Mouse (Mus musculus): ENCODE results near the gene Pfdn2. TPM values are rescaled to one million over a fixed set of nuclear protein-coding genes. Genes with fewer than 3 reads are reported as not detected.

Pfdn2 gene
- polyA plus RNA-seq, 1 experiment from 2014 or later: 66.1 TPM

DNA sequence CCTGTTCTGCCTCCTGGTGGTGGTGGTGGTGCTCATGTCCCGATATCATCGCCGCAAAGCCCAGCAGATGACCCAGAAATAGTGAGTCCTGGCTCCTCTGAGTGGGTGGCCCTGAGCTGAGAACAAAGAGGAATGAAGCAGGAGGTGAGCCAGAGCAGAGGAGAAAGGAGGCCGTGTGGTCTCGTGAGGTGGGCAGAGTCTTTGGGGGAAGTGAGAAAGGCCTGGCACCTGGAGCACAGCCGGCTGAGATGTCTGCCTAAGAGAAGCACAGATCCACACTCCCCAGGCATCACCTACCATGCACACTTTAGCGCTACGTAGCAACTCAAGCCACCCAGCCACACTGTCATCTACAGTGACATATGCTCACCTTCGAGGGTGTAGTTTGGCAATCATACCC lies 39.7 kb downstream of the Pfdn2 start:
- Histone ChIP-seq H3K9ac (no peak overlapping the region), H3K36me3 (replicated peaks; ENCODE audit: control insufficient read depth, insufficient read depth) (no peaks in the 10 kb centered on the region), H3K4me2 (replicated peaks) (no peak overlapping the region), H3K27ac (no peak overlapping the region), H3K4me1 (replicated peaks; ENCODE audit: control insufficient read depth, insufficient read depth, low read length) (0 out of 2 replicates have a peak, but pooled peaks cover 1% of the 10 kb centered on the region), H3K4me3 (replicated peaks; ENCODE audit: low read length) (no peak overlapping the region), H3K27me3 (ENCODE audit: control insufficient read depth, insufficient read depth, low read length) (0 out of 2 replicates have a peak, but pooled peaks cover 5% of the 10 kb centered on the region), H3K9me3 (ENCODE audit: control insufficient read depth, low read length) (no peaks in the 10 kb centered on the region)
- no peak for ATAC-seq (ENCODE audit: low FRiP score)
- DNase-seq (ENCODE audit: low spot score): no peak
- WGBS: 68% methylated on average over 9 of the region's 9 CpGs

DNA sequence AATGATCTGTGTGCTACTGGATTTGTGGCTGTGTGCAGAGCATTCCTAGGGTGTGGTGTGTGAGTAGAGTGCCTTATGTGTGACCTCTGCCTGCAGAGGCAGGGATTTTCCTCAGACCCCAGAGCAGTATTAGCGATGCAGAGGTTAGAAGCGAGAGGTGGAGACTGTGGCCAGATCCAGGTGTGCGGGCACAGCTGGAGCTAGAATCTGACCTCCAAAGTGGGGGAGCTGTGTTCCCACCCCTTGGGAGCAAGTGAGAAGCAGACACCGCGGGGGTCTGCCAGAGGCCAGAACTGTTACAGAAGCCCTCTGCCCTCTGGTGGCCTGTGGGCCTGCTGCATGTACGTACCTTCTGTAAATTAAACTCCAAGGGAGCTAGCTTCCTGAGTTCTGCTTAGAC lies 41.6 kb downstream of the Pfdn2 start:
- H3K27me3 ChIP-seq (ENCODE audit: control insufficient read depth, insufficient read depth, low read length): no peaks in the 10 kb centered on the region
- H3K4me2 ChIP-seq (replicated peaks): no peak overlapping the region
- no peaks in the 10 kb centered on the region for H3K4me1 ChIP-seq (replicated peaks; ENCODE audit: control insufficient read depth, insufficient read depth, low read length)
- H3K27ac ChIP-seq: no peak overlapping the region
- no peak for ATAC-seq (ENCODE audit: low FRiP score)
- H3K36me3 ChIP-seq (replicated peaks; ENCODE audit: control insufficient read depth, insufficient read depth): no peaks in the 10 kb centered on the region
- H3K4me3 ChIP-seq (replicated peaks; ENCODE audit: low read length): no peak overlapping the region
- no peak for DNase-seq (ENCODE audit: low spot score)
- no peak overlapping the region for H3K9ac ChIP-seq
- H3K9me3 ChIP-seq (ENCODE audit: control insufficient read depth, low read length): no peaks in the 10 kb centered on the region
- WGBS: 21% methylated on average over 6 of the region's 6 CpGs

DNA sequence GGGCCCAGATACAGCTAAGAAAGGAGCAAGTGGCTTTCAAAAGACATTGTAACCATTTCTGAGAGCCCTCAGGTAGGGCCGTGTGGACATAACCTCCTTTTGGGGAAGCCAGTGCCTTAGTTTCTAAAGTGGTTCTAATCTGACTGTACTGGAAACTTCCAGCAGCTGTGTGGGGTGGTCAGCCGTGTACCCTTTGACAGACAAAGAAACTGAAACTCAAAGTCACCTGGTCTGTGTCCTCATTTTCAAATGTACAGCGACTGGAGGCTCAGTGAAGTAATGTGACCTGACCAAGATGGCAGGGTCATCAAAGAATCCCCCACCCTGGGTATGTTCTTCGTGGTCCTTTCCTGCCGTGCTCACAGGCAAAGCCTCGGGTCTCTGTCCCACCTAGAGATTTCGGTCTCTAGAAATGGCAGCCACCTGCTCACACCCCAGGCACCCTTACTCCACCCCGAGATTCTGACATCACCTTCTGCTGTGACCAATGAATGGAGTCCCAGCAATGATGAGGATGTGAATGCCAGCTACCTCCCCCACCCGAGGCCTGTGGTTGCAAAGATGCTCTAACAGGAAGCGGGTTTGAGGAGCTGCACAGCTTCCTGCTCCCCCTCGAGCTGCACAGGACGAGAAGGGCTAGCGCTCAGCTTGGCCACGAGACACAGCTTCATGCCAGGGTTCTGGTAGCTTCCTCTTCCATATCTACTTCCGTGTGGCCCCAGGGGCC lies 43.1 kb downstream of the Pfdn2 start, which contains the start of gene Arhgap30:
TSS of gene Arhgap30 (plus strand) at position 579 of the 727 bp plus-strand sequence.
- ATAC-seq (ENCODE audit: low FRiP score): no peak
- Histone ChIP-seq H3K36me3 (replicated peaks; ENCODE audit: control insufficient read depth, insufficient read depth) (no peaks in the 10 kb centered on the region), H3K4me3 (replicated peaks; ENCODE audit: low read length) (no peak within 1 kb of the TSS), H3K9ac (no peak within 1 kb of the TSS), H3K27ac (no peak within 1 kb of the TSS), H3K4me1 (replicated peaks; ENCODE audit: control insufficient read depth, insufficient read depth, low read length) (no peaks in the 10 kb centered on the region), H3K9me3 (ENCODE audit: control insufficient read depth, low read length) (no peaks in the 10 kb centered on the region), H3K4me2 (replicated peaks) (no peak within 1 kb of the TSS), H3K27me3 (ENCODE audit: control insufficient read depth, insufficient read depth, low read length) (no peaks in the 10 kb centered on the region)
- DNase-seq (ENCODE audit: low spot score): no peak
- WGBS: 82% methylated on average over 15 of the region's 15 CpGs

DNA sequence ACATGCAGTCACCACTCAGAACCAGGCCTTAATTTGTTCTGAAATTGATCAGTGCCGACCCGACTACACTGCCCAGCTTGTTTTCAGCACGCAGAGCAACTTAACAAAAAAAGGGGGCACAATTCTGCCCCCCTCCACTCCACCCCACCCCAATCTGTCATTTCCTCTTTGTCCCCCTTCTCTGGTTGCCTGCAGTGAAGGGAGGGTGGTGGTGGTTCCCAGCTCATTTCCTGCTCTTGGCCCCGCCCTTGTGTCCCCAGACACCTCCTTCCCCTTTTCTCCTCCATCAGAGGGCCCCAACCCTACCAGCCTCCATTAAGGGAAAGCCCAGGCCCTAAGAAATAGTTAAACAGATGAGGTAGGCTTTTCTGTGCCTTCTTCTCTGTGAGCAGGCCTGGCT lies 44.6 kb downstream of the Pfdn2 start:
- Histone ChIP-seq H3K4me3 (replicated peaks; ENCODE audit: low read length) (no peak overlapping the region), H3K9ac (no peak overlapping the region), H3K27ac (no peak overlapping the region), H3K4me1 (replicated peaks; ENCODE audit: control insufficient read depth, insufficient read depth, low read length) (no peaks in the 10 kb centered on the region), H3K27me3 (ENCODE audit: control insufficient read depth, insufficient read depth, low read length) (no peaks in the 10 kb centered on the region), H3K36me3 (replicated peaks; ENCODE audit: control insufficient read depth, insufficient read depth) (no peaks in the 10 kb centered on the region), H3K4me2 (replicated peaks) (no peak overlapping the region), H3K9me3 (ENCODE audit: control insufficient read depth, low read length) (no peaks in the 10 kb centered on the region)
- ATAC-seq (ENCODE audit: low FRiP score): no peak
- 89% methylated on average over 4 of the region's 4 CpGs for WGBS
- DNase-seq (ENCODE audit: low spot score): no peak

DNA sequence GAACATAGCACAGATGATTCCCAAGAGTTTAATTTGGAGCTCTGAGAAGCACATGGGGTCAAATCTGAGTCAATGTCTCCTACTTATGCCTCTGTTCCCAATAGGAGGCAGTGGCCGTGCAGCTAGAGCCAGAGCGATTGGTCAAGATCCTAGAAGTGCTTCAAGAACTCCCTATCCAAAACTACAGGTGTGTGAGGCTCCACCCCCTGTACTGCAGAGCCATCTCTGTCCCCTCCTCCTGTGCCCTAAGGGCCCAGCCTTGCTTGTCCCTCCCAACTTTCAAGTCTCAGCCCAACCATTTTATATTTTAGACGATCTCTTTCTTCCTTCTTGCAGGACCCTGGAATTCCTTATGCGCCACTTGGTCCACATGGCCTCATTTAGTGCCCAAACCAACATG lies 56.4 kb downstream of the Pfdn2 start:
- Histone ChIP-seq H3K27ac (no peak overlapping the region), H3K27me3 (ENCODE audit: control insufficient read depth, insufficient read depth, low read length) (no peaks in the 10 kb centered on the region; the same call in 1 of the 2 replicates), H3K4me1 (replicated peaks; ENCODE audit: control insufficient read depth, insufficient read depth, low read length) (no peaks in the 10 kb centered on the region), H3K4me3 (replicated peaks; ENCODE audit: low read length) (no peak overlapping the region), H3K4me2 (replicated peaks) (no peak overlapping the region), H3K9ac (no peak overlapping the region), H3K36me3 (replicated peaks; ENCODE audit: control insufficient read depth, insufficient read depth) (no peaks in the 10 kb centered on the region), H3K9me3 (ENCODE audit: control insufficient read depth, low read length) (no peaks in the 10 kb centered on the region)
- WGBS: 91% methylated on average over 4 of the region's 4 CpGs
- ATAC-seq (ENCODE audit: low FRiP score): no peak
- DNase-seq (ENCODE audit: low spot score): no peak

DNA sequence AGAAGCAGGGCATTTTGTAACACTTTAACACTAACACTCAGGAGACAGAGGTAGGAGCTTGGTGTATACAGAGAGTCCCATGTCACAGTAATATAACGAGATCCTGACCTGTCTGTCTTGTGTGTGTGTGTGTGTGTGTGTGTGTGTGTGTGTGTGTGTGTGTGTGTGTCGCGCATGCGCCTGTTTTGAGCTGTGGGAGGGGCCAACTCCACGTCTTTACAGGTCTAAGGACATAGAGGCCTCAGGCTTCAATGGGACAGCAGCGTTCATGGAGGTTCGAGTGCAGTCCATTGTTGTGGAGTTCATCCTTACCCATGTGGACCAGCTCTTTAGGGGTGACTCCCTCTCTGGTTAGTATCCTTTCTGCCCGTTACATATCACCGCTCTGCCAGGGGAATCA lies 57.5 kb downstream of the Pfdn2 start:
- WGBS: 93% methylated on average over 9 of the region's 9 CpGs
- Histone ChIP-seq H3K27me3 (ENCODE audit: control insufficient read depth, insufficient read depth, low read length) (peaks cover 6% of the 10 kb centered on the region; the same call in 1 of the 2 replicates), H3K9ac (no peak overlapping the region), H3K4me3 (replicated peaks; ENCODE audit: low read length) (no peak overlapping the region), H3K4me1 (replicated peaks; ENCODE audit: control insufficient read depth, insufficient read depth, low read length) (no peaks in the 10 kb centered on the region), H3K4me2 (replicated peaks) (no peak overlapping the region), H3K27ac (no peak overlapping the region), H3K9me3 (ENCODE audit: control insufficient read depth, low read length) (no peaks in the 10 kb centered on the region), H3K36me3 (replicated peaks; ENCODE audit: control insufficient read depth, insufficient read depth) (no peaks in the 10 kb centered on the region)
- ATAC-seq (ENCODE audit: low FRiP score) (no peak), DNase-seq (ENCODE audit: low spot score) (no peak)

DNA sequence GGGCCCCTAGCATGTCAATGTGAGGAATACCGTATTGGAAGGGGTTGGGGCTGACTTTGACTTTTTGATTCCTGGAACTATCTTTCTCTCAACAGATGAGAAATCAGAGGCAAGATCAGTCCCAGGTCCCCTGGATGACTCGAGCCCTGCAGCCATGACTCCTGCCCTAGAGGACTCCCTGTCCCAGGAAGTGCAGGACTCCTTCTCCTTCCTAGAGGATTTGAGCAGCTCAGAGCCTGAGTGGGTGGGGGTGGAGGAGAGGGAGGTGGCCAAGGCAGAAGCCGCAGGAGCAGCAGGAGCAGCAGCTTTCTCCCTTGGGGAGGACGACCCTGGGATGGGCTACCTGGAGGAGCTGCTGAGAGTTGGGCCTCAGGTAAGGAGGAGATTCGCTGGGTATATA lies 61.8 kb downstream of the Pfdn2 start:
- Histone ChIP-seq H3K27me3 (ENCODE audit: control insufficient read depth, insufficient read depth, low read length) (peaks cover 21% of the 10 kb centered on the region), H3K9me3 (ENCODE audit: control insufficient read depth, low read length) (no peaks in the 10 kb centered on the region), H3K9ac (no peak overlapping the region), H3K27ac (no peak overlapping the region), H3K36me3 (replicated peaks; ENCODE audit: control insufficient read depth, insufficient read depth) (no peaks in the 10 kb centered on the region), H3K4me3 (replicated peaks; ENCODE audit: low read length) (no peak overlapping the region), H3K4me2 (replicated peaks) (no peak overlapping the region), H3K4me1 (replicated peaks; ENCODE audit: control insufficient read depth, insufficient read depth, low read length) (no peaks in the 10 kb centered on the region)
- ATAC-seq (ENCODE audit: low FRiP score): no peak
- no peak for DNase-seq (ENCODE audit: low spot score)
- WGBS: 83% methylated on average over 5 of the region's 5 CpGs

Other genes with a start within 250 kb of the Pfdn2 start
- 11.7 and 20.3 TPM in 2 replicates for gene Cfap126, start 231.8 kb upstream of the Pfdn2 start, polyA plus RNA-seq (2014; fragmentation: Nextera tagmentation; extraction: Ambion mirVana)
- 311 and 314 TPM in 2 replicates for gene Sdhc, start 195.1 kb upstream of the Pfdn2 start, polyA plus RNA-seq (2014; fragmentation: Nextera tagmentation; extraction: Ambion mirVana)
- 3.5 and 4.8 TPM in 2 replicates for gene Mpz, start 195.0 kb upstream of the Pfdn2 start, polyA plus RNA-seq (2014; fragmentation: Nextera tagmentation; extraction: Ambion mirVana)
- 37.2 and 55.1 TPM in 2 replicates for gene Pcp4l1, start 149.4 kb upstream of the Pfdn2 start, polyA plus RNA-seq (2014; fragmentation: Nextera tagmentation; extraction: Ambion mirVana)
- gene Nr1i3, start 131.7 kb upstream of the Pfdn2 start, polyA plus RNA-seq (2014; fragmentation: Nextera tagmentation; extraction: Ambion mirVana): 0.21 and 0.50 TPM in 2 replicates
- 41.2 and 47.0 TPM in 2 replicates for gene Tomm40l, start 123.2 kb upstream of the Pfdn2 start, polyA plus RNA-seq (2014; fragmentation: Nextera tagmentation; extraction: Ambion mirVana)
- gene Apoa2, start 120.6 kb upstream of the Pfdn2 start, polyA plus RNA-seq (2014; fragmentation: Nextera tagmentation; extraction: Ambion mirVana): 5.6 and 7.0 TPM in 2 replicates
- 25.2 and 30.1 TPM in 2 replicates for gene Fcer1g, start 111.3 kb upstream of the Pfdn2 start, polyA plus RNA-seq (2014; fragmentation: Nextera tagmentation; extraction: Ambion mirVana)
- gene Adamts4, start 95.2 kb upstream of the Pfdn2 start, polyA plus RNA-seq (2014; fragmentation: Nextera tagmentation; extraction: Ambion mirVana): 3.0 and 3.7 TPM in 2 replicates
- 218 and 247 TPM in 2 replicates for gene Ndufs2, start 94.3 kb upstream of the Pfdn2 start, polyA plus RNA-seq (2014; fragmentation: Nextera tagmentation; extraction: Ambion mirVana)
- gene B4galt3, start 75.3 kb upstream of the Pfdn2 start, polyA plus RNA-seq (2014; fragmentation: Nextera tagmentation; extraction: Ambion mirVana): 86.5 and 88.6 TPM in 2 replicates
- gene Ppox, start 64.5 kb upstream of the Pfdn2 start, polyA plus RNA-seq (2014; fragmentation: Nextera tagmentation; extraction: Ambion mirVana): 43.5 and 44.6 TPM in 2 replicates
- gene Usp21, start 57.7 kb upstream of the Pfdn2 start, polyA plus RNA-seq (2014; fragmentation: Nextera tagmentation; extraction: Ambion mirVana): 80.1 and 85.8 TPM in 2 replicates
- 116 and 131 TPM in 2 replicates for gene Ufc1, start 50.6 kb upstream of the Pfdn2 start, polyA plus RNA-seq (2014; fragmentation: Nextera tagmentation; extraction: Ambion mirVana)
- 45.9 and 49.9 TPM in 2 replicates for gene Dedd, start 16.5 kb upstream of the Pfdn2 start, polyA plus RNA-seq (2014; fragmentation: Nextera tagmentation; extraction: Ambion mirVana)
- 36.6 and 37.8 TPM in 2 replicates for gene Nit1, start within 50 bp of the Pfdn2 start, polyA plus RNA-seq (2014; fragmentation: Nextera tagmentation; extraction: Ambion mirVana)
- gene Klhdc9, start 15.1 kb downstream of the Pfdn2 start, polyA plus RNA-seq (2014; fragmentation: Nextera tagmentation; extraction: Ambion mirVana): 2.6 and 3.9 TPM in 2 replicates
- 2.3 TPM in 2 replicates for gene Nectin4, start 24.4 kb downstream of the Pfdn2 start, polyA plus RNA-seq (2014; fragmentation: Nextera tagmentation; extraction: Ambion mirVana)
- 0.31 and 0.71 TPM in 2 replicates for gene Arhgap30, start 43.3 kb downstream of the Pfdn2 start, polyA plus RNA-seq (2014; fragmentation: Nextera tagmentation; extraction: Ambion mirVana)
- 166 and 175 TPM in 2 replicates for gene Usf1, start 65.6 kb downstream of the Pfdn2 start, polyA plus RNA-seq (2014; fragmentation: Nextera tagmentation; extraction: Ambion mirVana)
- gene Tstd1, start 73.2 kb downstream of the Pfdn2 start, polyA plus RNA-seq (2014; fragmentation: Nextera tagmentation; extraction: Ambion mirVana): 2.4 and 3.1 TPM in 2 replicates
- gene F11r, start 91.9 kb downstream of the Pfdn2 start, polyA plus RNA-seq (2014; fragmentation: Nextera tagmentation; extraction: Ambion mirVana): 12.8 and 14.0 TPM in 2 replicates
- gene Alyref2, start 157.8 kb downstream of the Pfdn2 start, polyA plus RNA-seq (2014; fragmentation: Nextera tagmentation; extraction: Ambion mirVana): 23.0 and 29.8 TPM in 2 replicates
- not detected in 2 replicates for gene Itln1, start 189.6 kb downstream of the Pfdn2 start, polyA plus RNA-seq (2014; fragmentation: Nextera tagmentation; extraction: Ambion mirVana)
- not detected in 2 replicates for gene Cd244a, start 213.5 kb downstream of the Pfdn2 start, polyA plus RNA-seq (2014; fragmentation: Nextera tagmentation; extraction: Ambion mirVana)

All from hindbrain, embryonic 14.5 days (tissue).